Mouse (Mus musculus): Measurements from ENCODE around the gene Acyp2.
"Not testable (repeated sequence)": the region's sequence is repeated elsewhere in the genome, so short reads cannot be mapped to it uniquely, and the experiment has no call there.

Acyp2 gene

DNA sequence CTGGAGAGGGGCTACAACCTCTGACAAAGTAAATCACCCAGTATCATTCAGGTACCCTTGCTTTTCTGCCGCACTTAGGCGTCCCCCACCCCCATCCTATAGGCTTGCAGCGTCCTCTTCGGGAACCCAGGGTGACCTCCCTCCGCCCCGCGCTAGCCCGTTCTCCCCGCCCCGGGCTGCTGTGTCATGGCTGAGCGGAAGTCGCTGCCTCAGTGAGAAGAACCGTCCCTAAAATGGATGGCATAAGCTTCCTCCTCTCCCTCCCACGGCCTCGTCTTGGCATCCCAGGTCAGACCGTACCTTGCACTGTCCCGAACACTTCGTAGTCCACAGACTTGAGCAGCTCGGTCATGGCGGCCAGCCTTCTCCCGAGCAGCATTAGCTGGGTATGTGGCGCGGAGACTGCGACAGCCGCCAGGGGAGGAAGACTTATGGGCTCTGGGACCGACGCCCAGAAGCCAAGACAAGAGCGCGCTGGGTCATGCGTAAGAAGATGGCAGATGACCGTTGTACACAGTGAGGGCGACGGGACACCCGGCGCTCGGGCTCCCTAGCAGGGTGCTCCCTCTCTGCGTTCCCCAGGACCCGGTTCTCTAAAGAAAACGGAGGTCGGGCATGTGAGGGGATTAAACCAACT lies at the start of gene Acyp2:
Acyp2 (minus strand) TSS at position 587 of the 637 bp plus-strand sequence.
- peak; percentile 76 for DNase-seq (ENCODE audit: low spot score)

DNA sequence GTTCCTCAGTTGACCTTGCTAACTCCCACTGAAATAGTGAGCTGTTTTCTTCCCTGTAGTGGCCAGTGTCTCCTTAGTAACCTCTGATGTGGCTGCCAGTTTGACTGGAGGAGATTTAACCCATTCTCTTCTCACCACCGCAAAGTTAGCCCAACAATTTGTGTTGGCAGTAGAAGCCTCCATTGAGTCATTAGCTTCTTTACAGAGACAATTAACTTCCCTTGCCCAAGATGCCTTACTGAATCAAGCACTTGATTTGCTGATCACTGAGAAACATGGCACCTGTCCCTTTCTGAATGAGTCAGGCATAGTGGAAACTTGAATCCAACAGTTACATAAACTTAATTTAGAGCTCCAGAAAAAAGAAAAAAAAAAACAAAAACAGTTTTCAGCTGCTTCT lies 40.0 kb upstream of the Acyp2 start:
- DNase-seq (ENCODE audit: low spot score): no peak

DNA sequence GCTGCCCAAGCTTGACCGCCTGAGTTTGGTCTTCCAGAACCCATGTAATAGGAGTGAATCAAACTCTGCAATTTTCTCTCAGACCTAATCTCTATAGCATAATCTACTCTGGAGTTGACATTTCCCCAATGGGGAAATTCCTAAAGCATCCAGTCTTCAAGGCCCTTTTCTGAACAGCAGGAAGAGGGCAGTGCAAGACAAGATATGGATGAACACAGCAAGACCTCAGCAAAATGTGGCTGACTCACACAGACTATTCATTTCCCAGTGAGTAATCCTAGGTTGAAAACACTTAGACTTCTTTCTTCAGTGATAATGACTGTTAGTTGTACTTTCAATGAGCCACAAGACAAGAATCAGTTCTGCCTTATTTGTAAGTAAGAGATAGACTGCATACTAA lies 26.7 kb upstream of the Acyp2 start:
- no peak for DNase-seq (ENCODE audit: low spot score)

DNA sequence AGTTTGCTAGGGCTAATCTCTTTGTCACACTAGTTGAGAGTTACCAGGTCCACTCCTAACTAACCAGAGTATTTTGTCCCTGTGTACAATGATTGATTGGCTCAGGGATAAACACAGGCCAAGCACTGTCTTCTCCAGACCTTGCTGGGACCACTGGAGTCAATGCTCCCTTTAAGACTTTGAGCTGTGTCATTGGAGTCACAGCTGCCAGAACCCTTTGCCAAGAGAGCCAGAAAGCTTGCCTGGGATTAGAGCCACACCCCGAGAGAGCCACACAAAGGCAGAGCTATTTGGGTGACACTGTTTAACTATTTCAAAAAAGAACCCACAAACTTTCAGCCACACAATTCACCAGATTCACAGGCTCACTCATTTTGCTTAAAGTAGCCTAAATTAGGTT lies 23.3 kb upstream of the Acyp2 start:
- DNase-seq (ENCODE audit: low spot score): no peak

DNA sequence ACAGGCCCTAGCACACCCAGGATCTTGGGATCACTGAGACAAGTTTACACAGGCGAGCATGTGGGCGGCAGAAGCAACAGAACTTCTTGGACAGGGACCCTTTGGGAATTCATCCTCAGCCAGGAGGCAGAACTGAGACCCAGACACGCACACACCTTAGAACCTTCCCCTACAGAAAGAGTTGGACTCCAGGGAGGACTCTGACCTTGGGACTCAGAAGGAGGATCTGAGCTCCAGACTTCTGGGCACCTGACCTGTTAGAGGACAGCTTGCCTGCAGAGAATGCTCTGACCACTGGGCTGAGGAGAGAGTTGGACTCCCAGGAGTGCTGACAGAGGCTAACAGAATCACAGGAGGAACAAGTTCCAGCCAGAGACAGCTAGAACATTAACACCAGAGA lies 13.6 kb upstream of the Acyp2 start:
- DNase-seq (ENCODE audit: low spot score): no peak

DNA sequence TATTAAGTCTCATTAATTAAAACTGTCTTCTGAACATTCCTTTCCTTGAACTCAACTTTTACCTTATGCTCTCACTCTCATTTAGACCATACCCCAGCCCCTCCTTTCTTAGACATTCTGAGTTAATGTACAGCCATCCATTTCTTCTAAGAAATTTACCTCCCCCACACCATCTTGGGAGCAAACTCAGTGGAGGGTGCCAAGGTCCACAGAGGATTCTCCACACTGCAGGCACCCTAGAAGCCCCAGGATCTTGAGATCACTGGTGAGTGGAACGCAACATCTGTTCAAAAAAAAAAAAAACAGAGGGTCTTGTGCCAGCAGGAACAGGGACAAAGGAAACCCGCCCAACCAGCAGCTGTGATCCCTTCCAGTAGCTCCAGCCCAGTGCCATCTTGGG lies 13.2 kb upstream of the Acyp2 start:
- no peak for DNase-seq (ENCODE audit: low spot score)

DNA sequence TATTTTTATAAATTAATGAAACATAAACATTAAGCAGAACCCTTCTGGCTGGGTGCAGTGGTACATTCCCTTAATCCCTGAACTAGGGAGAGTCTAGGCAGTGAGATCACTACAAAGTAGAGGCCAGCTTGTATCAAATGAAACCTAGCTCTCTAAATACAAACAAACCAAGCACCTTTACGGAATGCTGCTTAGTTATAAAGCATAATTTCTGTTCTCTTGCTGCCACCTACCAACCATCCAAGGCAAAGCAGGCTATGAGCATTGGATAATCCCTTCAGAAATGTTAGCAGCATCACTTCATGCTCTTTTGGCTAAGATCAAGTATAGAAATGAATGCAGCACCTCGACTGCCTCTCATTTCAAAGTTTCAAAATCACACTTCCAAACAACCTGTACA lies 7.7 kb upstream of the Acyp2 start:
- DNase-seq (ENCODE audit: low spot score): no peak

DNA sequence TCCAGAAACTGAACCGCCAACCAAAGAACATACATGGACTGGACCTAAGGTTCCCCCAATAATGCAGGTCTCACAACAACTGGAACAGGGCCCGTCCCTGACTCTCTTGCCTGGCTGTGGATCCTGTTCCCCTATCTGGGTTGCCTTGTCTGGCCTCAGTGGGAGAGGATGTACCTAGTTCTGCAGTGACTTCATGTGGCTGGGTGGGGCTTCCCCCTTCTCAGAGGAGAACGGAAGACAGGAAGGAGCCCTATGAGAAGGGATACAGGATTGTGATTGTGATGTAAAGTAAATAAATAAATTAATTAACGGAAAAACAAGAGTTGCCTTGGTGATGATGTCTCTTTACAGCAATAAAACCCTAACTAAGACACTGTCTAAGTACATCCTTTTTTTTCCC lies 6.7 kb upstream of the Acyp2 start:
- no peak for DNase-seq (ENCODE audit: low spot score)

DNA sequence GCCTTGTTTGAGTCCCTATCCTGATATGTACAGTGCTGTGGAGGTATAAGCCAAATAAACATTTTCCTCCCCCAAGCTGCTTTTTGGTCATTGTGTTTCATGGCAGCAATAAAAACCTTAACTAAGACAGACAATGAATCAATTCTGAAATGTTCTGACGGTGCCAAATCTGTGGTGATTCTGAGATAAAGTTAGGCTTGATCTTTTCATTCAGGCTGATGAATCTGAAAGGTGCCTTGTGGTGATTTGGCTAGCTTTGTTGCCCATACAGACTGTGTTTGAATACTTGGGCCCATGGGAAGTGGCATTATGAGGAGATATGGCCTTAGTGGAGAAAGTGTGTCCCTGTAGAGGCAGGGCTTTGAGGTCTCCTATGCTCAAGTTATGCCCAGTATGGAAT lies 1.0 kb upstream of the Acyp2 start:
- DNase-seq (ENCODE audit: low spot score): no peak

DNA sequence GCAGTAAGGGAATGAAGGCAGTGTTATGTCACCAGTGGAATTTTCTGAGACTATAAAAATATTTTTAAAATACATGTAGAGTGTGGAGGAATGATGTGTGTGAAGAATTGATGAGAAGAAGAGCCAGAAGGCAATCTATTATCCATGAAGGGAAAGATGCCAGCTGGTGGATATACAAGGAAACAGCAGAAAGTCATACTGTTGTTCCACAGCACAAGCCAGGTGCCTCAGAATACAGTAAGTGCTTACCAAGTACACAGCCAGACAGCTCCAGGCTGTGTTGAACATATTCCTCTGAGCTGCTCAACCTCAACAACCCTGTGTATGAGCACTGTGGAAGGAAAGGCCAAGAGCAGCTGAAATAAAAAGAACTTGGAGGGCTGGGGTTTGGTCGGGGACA lies 13.7 kb downstream of the Acyp2 start:
- no peak for DNase-seq (ENCODE audit: low spot score)

DNA sequence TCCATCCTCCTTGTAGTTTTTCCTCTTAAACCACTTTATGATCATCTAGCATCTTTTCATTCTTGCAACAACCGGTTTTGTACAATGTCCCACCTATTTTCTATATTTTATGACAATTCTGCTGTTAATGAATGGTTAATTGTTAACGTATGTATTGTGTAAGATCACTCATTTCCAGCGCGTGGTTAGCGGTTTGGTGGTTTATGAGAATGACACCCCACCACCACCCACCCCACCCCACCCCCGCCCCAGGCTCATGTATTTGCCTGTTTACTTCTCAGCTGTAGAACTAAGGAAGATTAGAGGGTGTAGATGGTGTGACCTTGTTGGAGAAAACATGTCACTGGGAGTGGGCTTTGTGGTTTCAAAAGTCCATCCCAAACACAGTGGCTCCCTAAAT lies 18.9 kb downstream of the Acyp2 start:
- no peak for DNase-seq (ENCODE audit: low spot score)

DNA sequence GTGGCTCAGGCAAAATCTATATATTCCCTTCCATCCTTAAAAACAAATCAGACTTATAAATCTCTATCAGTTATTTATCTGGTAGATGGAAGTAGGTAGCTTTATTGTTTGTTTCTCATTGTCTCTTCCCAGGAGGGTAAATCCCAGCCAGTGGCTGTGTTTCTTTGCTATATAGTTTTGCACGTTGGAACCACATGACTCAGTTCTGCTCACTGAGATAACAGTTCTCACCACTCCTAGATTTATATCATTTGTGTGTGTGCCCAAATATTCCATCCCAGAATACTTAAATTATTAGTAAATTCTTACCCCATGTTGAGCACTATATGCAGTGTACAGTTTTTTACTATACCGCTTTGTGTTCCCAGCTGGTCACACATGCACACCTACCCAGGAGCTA lies 26.2 kb downstream of the Acyp2 start:
- DNase-seq (ENCODE audit: low spot score): no peak

DNA sequence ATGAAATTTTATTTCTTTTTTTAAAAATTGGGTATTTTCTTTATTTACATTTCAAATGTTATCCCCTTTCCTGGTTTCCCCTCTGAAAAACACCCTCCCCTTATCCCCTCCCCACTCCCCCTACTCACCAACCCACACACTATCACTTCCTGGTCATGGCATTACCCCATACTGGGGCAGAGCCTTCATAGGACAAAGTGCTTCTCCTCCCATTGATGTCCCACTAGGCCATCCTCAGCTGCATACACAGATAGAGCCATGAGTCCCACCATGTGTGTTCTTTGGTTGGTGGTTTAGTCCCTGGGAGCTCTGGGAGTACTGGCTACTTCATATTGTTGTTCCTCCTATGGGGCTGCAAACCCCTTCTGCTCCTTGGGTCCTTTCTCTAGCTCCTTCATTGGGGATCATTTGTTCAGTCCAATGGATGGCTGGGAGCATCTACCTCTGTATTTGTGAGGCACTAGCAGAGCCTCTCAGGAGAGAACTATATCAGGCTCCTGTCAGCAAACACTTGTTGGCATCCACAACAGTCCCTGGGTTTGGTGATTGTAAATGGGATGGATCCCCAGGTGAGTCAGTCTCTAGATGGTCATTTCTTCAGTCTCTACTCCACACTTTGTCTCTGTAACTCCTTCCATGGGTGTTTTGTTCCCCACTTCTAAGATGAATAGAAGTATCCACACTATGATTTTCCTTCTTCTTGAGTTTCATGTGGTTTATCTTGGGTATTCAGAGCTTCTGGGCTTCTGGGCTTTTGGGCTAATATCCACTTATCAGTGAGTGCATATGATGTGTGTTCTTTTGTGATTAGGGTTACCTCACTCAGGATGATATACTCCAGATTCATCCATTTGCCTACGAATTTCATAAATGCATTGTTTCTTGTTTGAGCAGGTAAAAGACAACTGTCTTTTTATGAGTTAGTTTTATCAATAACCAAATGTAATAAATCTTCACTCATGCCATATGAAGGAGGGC lies 27.7 kb downstream of the Acyp2 start:
- DNase-seq (ENCODE audit: low spot score): not testable (repeated sequence)

DNA sequence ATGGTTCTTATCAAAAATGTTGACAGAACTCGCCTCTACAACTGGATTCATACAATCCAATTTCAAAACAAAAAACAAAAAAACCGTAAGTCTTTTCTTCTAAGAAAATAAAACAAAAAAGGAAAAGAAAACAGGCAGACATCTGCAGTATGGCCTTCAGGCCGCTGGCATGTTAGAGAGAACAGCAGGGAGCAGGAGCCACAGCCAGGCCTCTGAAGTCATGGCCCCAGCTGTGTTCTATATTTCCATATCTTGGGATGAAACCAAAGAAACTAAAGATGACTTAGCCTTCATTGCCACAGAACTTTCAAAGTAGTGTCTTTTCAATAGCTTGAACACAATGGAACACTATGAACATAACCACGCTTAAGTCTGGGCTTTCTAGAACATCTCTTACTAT lies 31.2 kb downstream of the Acyp2 start:
- no peak for DNase-seq (ENCODE audit: low spot score)

DNA sequence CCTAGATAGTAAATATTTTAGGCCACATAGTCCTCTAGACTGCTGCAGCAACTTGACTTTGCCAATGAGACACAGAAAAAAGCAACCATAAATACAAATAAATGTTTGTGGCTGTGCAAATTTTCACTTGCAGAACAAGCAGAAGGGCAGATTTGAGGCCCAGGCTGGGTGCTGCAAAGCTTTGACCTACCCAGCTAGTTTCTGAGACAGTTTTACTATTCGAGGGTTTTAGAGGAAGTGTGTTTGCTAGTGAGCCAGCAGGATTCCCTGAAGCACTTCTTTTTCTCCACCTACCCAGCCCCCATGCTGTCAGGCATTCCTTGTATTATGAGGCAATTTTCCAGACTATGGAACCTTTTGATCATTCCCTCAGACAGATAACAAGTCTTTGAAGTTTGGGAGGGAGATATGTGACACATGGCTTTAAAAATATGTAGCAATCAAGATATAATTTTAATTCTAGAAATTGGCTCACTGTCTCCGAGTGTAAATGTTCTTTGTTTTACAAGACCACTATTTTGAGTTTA lies 31.8 kb downstream of the Acyp2 start:
- no peak for DNase-seq (ENCODE audit: low spot score)

DNA sequence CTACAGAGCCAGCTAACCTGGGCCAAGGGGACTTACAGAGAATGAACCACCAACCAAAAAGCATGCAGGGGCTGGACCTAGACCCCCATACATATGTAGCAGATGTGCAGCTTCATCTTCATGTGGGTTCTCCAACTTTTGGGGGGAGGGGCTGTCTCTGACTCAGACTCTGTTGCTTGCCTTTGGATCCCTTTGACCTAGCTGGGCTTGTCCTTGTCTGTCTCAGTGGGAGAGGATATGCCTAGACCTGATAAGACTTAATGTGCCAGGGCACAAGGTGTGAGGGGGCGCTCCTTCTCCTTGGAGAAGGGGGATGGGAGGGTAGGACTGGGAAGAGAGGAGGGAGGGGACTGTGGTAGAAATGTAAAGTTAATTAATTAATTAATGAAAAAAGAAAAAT lies 33.4 kb downstream of the Acyp2 start:
- DNase-seq (ENCODE audit: low spot score): no peak

DNA sequence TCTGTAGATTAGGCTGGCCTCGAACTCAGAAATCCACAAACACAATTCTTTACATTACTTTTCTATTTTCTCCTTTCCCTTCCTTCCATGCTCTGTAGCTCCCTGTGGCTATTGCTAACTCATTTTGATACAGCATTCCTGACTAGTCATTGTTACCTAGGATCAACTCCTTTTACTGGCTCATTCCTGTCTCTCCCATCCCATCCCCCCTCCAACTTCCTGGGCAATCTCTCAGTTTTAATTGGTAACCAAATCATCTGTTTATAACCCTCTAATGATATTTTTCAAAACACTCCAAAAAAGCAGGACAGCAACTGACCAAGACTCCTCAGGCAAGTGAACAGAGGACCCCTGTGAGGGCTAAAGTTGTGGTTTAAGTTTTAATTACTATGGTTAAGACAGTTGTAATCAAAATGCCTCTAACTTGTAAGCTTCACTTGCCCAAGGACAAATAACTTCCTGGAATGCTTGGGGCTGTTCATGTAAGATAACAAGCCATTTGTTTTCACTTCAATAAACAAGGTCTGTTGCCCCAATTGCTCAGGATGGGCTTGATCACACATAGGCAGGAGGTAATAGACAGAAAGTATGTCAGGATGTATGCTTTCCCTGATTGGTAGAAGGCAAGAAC lies 35.4 kb downstream of the Acyp2 start:
- DNase-seq (ENCODE audit: low spot score): no peak

DNA sequence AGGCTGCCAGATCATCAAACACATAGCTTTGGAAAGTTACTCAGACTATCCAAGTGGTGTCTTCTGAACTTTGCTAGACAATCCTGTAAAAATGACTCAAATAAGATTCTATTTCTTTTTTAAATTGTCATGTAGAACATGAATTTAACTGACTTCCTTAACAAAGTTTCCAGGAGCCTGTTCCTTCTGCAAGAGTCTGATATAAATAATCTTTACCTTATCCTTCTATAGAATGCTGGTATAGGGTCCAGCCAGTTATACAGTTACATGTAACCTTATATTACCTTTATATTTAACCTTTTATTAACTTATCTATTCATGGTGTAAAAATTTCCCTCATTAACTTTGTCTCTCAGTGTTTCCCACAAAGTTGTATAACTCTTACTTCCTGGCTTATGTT lies 36.7 kb downstream of the Acyp2 start:
- no peak for DNase-seq (ENCODE audit: low spot score)

DNA sequence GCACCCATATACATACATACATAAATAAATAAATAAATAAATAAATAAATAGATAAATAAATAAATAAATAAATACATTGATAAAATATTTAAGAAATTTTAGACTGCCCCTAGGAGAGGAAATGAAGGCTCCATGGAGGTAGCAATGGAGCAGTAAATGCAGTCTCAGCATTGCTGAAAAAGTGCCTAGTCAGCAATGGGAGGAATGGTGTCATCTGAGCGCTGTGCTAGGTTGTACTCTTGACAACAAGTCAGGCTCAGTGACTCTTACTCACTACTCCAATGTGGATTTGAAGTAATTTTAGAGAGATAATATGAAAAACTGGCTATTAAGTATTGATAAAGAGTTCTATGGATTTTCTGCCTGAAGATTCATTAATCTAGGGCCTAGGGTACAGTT lies 40.1 kb downstream of the Acyp2 start:
- no peak for DNase-seq (ENCODE audit: low spot score)

DNA sequence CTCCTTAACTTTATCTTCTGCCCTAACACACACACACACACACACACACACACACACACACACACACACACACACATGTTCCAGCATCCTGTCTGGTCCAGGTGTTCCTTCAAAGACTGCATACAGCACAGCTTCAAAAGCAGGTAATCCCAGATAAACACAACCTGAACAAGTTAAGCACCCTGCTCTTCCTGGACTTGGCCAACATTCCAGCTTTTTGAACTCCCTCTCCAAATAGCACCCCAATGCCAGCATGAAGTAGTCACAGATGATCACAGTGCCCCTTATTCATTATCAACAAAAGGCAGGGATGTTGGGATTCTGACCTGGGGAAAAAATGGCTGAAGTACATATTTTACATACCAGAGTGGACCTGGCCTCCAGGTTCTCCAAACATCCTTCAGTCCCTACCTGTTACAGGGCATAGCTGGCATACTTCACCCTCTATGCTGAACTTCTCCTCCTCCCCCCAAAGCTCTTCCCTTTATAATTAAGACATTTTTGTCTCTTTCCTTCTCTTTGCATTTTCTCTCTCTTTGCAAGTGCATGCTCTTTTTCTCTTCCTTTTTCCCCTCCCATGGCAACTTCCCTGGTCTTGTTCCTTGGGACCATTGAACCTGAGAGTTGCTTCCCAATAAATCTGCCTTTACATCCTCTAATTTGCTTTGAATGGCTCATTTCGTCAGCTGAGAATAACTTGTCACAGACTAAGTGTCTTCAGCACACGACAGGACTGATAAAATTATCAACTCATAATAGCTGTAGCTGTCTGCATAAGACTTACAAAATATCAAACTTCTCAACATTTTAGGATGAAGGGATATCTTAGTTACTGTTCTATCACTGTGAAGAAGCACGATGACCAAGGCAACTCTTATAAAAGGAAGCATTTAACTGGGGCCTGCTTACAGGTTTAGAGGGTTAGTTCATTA lies 41.5 kb downstream of the Acyp2 start:
- no peak for DNase-seq (ENCODE audit: low spot score)

DNA sequence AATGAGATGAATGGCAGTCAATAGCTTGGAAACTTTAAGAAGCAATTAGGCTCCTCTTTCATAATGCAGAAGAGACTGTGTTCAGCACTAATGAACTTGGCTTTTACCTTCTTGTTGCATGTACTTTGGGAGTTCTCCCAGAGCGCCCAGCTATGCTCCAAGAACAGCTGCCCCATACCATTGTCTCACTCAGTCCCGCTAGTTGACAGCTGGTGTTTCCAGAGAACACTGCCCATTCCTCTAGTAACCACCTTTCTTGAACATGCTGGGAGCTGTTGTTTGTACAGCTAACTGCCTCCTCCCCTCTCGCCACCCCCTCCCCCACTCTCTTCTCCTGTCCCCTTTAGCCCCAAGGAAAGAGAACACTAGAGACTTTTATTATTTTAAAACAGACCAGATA lies 52.1 kb downstream of the Acyp2 start:
- no peak for DNase-seq (ENCODE audit: low spot score)

DNA sequence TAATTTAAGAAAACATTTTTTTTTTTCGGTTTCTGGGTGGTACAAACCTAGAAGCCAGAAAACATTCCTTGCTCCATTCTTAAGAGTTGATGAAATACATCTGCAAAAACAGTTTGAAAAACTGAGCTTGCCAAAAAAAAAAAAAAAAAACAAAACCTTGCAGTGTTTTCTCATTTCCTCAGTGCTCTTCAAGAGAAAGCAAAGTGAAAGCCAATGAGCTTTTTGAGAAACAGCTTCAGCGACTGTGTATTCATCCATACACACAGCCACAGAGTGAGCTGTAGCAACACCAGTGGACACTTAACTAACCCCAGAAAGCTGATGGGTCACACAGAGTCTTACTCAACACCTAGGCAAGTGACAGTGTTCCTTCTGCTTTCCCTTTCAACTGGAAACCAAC lies 69.4 kb downstream of the Acyp2 start:
- no peak for DNase-seq (ENCODE audit: low spot score)
